Mouse (Mus musculus): ENCODE measurements around the gene Plac9a.

Plac9a gene

GRCm38 (mm10) chr14:25838411-25838810 is 64.5 kb downstream of the Plac9a start:
- in situ Hi-C loops (cut with MseI, MboI), result no loop called here
